Mouse (Mus musculus) stomach, postnatal 0 days (tissue): ENCODE data around the gene Socs2.

Experiments
- CTCF ChIP-seq: IDR thresholded peaks from 2 replicates; pipeline ENCODE4 v1.5.1; 2016; ENCODE audit warnings: antibody characterized with exemption, low read depth, mild to moderate bottlenecking, moderate library complexity
- EP300 ChIP-seq: optimal IDR thresholded peaks from 2 replicates; pipeline ENCODE3; 2016; ENCODE audit warnings: antibody characterized with exemption

DNA sequence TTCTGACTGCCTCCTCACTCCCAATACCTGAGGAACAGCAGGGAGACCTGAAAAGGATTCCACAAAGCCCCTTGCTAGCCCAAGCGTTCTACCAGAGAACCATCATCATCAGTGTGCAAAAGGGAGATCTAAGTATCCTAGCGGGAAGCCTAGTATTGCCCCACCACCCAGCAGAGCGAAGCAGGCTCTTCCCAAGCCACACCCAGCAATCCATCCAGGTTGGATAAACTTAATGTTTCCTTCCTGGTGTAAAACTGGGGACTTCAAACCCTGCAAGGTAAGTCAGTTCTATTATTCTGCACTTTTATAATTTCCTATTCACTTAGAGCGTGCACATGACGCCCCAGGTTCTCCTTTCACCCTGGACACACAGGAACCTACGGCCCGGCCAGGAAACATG is 6.3 kb downstream of the Socs2 start:
- TF ChIP-seq EP300 (no peak), CTCF (no peak)
